Mouse (Mus musculus) kidney, embryonic 15.5 days (tissue): ENCODE measurements around the gene Plcl1. TPM values are rescaled to one million over a fixed set of nuclear protein-coding genes. Genes with fewer than 3 reads are reported as not detected.
A peak's percentile ranks its signal among the peaks of the same experiment; 100 is the strongest.

Source experiments
- ATAC-seq: fragments of 200-750 bp; cut with Nextera tagmentation; replicated peaks from 2 replicates; pipeline ENCODE4 v1.8.0; 2017; ENCODE audit warnings: moderate TSS enrichment; ENCODE audit not compliant: low FRiP score
- H3K27ac ChIP-seq: fragments of 300-500 bp; sonication (generic); 2 replicates; pipeline ENCODE4 v1.5.1; 2015; ENCODE audit warnings: mild to moderate bottlenecking, inconsistent platforms
- H3K27me3 ChIP-seq: fragments of 300-500 bp; sonication (generic); 2 replicates; pipeline ENCODE4 v1.6.1; 2015; ENCODE audit warnings: inconsistent platforms
- H3K36me3 ChIP-seq: fragments of 300-500 bp; sonication (generic); 2 replicates; pipeline ENCODE4 v1.6.1; 2015; ENCODE audit warnings: inconsistent platforms
- H3K4me1 ChIP-seq: fragments of 300-500 bp; sonication (generic); 2 replicates; pipeline ENCODE4 v1.6.1; 2015; ENCODE audit warnings: inconsistent platforms
- H3K4me2 ChIP-seq: fragments of 300-500 bp; sonication (generic); 2 replicates; pipeline ENCODE4 v1.6.1; 2015; ENCODE audit warnings: moderate library complexity, mild to moderate bottlenecking, inconsistent platforms
- H3K4me3 ChIP-seq: fragments of 300-500 bp; sonication (generic); replicated peaks from 2 replicates; pipeline ENCODE4 v1.5.1; 2015; ENCODE audit warnings: mild to moderate bottlenecking, inconsistent platforms
- H3K9ac ChIP-seq: fragments of 300-500 bp; sonication (generic); 2 replicates; pipeline ENCODE4 v1.6.1; 2015; ENCODE audit warnings: mild to moderate bottlenecking, inconsistent platforms
- H3K9me3 ChIP-seq: fragments of 300-500 bp; sonication (generic); replicated peaks from 2 replicates; pipeline ENCODE4 v1.6.1; 2016; ENCODE audit warnings: inconsistent platforms
- WGBS: fragments of 180-500 bp; shearing (Covaris S2); methylation state at CpG from one replicate; pipeline ENCODE4 v1.1.7; 2015; ENCODE audit warnings: mixed read lengths; 5-methylcytosine and 5-hydroxymethylcytosine counted together
- polyA plus RNA-seq: library from polyadenylated mRNA; unstranded; fragments of >200 nt; fragmentation: Nextera tagmentation; extraction: Ambion mirVana; gene quantifications from 2 replicates; pipeline ENCODE4 v1.2.1, GENCODE M21; 2015

Gene Plcl1
- polyA plus RNA-seq: 4.8 and 5.5 TPM in 2 replicates

- peak within 1 kb of the TSS; percentile 85 for H3K27ac ChIP-seq
- H3K4me1 ChIP-seq: peaks cover 17% of the 10 kb centered on the region
- H3K4me3 ChIP-seq: peak within 1 kb of the TSS; percentile 83
- peak; percentile 99 for ATAC-seq
- peaks cover 8% of the 10 kb centered on the region for H3K27me3 ChIP-seq
- H3K9me3 ChIP-seq: no peaks in the 10 kb centered on the region
- peak within 1 kb of the TSS; percentile 64 for H3K9ac ChIP-seq
- H3K36me3 ChIP-seq: no peaks in the 10 kb centered on the region
- peak within 1 kb of the TSS; percentile 98 for H3K4me2 ChIP-seq
- 2% methylated on average over 51 of the region's 51 CpGs for WGBS
Observed at GRCm38 (mm10) chr1:55405272-55406022, at the start of gene Plcl1. Plcl1 (plus strand) TSS chr1:55405921.

GRCm38 (mm10) chr1:55362634-55363033 is 43.1 kb upstream of the Plcl1 start:
- H3K27me3 ChIP-seq: peaks cover 33% of the 10 kb centered on the region
- H3K27ac ChIP-seq: no peak overlapping the region
- WGBS: 47% methylated on average over 47 of the region's 49 CpGs
- H3K4me2 ChIP-seq: peak overlapping the region; percentile 73
- H3K9me3 ChIP-seq: peaks cover 5% of the 10 kb centered on the region; the same call in 1 of the 2 replicates
- H3K9ac ChIP-seq: no peak overlapping the region
- H3K4me3 ChIP-seq: peak overlapping the region; percentile 52
- peak; percentile 70 for ATAC-seq
- H3K4me1 ChIP-seq: peaks cover 9% of the 10 kb centered on the region; the same call in 1 of the 2 replicates
- no peaks in the 10 kb centered on the region for H3K36me3 ChIP-seq

- Histone ChIP-seq H3K4me3 (peak within 1 kb of the TSS; percentile 52), H3K27ac (no peak within 1 kb of the TSS), H3K9ac (no peak within 1 kb of the TSS), H3K4me2 (peak within 1 kb of the TSS; percentile 73), H3K27me3 (peaks cover 33% of the 10 kb centered on the region), H3K4me1 (peaks cover 9% of the 10 kb centered on the region; the same call in 1 of the 2 replicates), H3K9me3 (peaks cover 5% of the 10 kb centered on the region; the same call in 1 of the 2 replicates), H3K36me3 (no peaks in the 10 kb centered on the region)
- ATAC-seq: peak; percentile 89
- 8% methylated on average over 55 of the region's 68 CpGs for WGBS
Observed at GRCm38 (mm10) chr1:55363044-55363565, 42.6 kb upstream of the Plcl1 start, which contains the start of gene Boll. Boll (minus strand) TSS chr1:55363469.

GRCm38 (mm10) chr1:55363586-55363985 is 42.1 kb upstream of the Plcl1 start:
- H3K27ac ChIP-seq: no peak overlapping the region
- ATAC-seq: peak; percentile 91
- peak overlapping the region; percentile 73 for H3K4me2 ChIP-seq
- no peaks in the 10 kb centered on the region for H3K36me3 ChIP-seq
- H3K4me3 ChIP-seq: peak overlapping the region; percentile 52
- H3K27me3 ChIP-seq: peaks cover 33% of the 10 kb centered on the region
- H3K4me1 ChIP-seq: peaks cover 9% of the 10 kb centered on the region; the same call in 1 of the 2 replicates
- H3K9ac ChIP-seq: no peak overlapping the region
- peaks cover 5% of the 10 kb centered on the region; the same call in 1 of the 2 replicates for H3K9me3 ChIP-seq
- WGBS: 3% methylated on average over 27 of the region's 27 CpGs

GRCm38 (mm10) chr1:55372626-55373025 is 33.1 kb upstream of the Plcl1 start:
- no peak for ATAC-seq
- H3K9ac ChIP-seq: no peak overlapping the region
- 88% methylated on average over 3 of the region's 3 CpGs for WGBS

GRCm38 (mm10) chr1:55380527-55380926 is 25.2 kb upstream of the Plcl1 start:
- H3K4me2 ChIP-seq: no peak overlapping the region
- H3K4me3 ChIP-seq: no peak overlapping the region
- H3K9ac ChIP-seq: no peak overlapping the region
- 69% methylated on average over 2 of the region's 2 CpGs for WGBS
- no peaks in the 10 kb centered on the region for H3K36me3 ChIP-seq
- no peaks in the 10 kb centered on the region for H3K27me3 ChIP-seq
- H3K9me3 ChIP-seq: no peaks in the 10 kb centered on the region
- 0 out of 2 replicates have a peak, but pooled peaks cover 2% of the 10 kb centered on the region for H3K4me1 ChIP-seq
- ATAC-seq: no peak
- no peak overlapping the region for H3K27ac ChIP-seq

More at GRCm38 (mm10) chr1:55372626-55373025, 33.1 kb upstream of the Plcl1 start:
- H3K4me1 ChIP-seq: no peaks in the 10 kb centered on the region
- H3K36me3 ChIP-seq: no peaks in the 10 kb centered on the region
- no peaks in the 10 kb centered on the region for H3K9me3 ChIP-seq
- no peak overlapping the region for H3K27ac ChIP-seq
- H3K4me2 ChIP-seq: no peak overlapping the region
- no peaks in the 10 kb centered on the region for H3K27me3 ChIP-seq
- no peak overlapping the region for H3K4me3 ChIP-seq

- Histone ChIP-seq H3K9ac (no peak overlapping the region), H3K36me3 (no peaks in the 10 kb centered on the region), H3K27me3 (no peaks in the 10 kb centered on the region), H3K9me3 (no peaks in the 10 kb centered on the region), H3K4me3 (no peak overlapping the region), H3K27ac (no peak overlapping the region), H3K4me1 (0 out of 2 replicates have a peak, but pooled peaks cover 2% of the 10 kb centered on the region), H3K4me2 (no peak overlapping the region)
- WGBS: 14% methylated on average over 9 of the region's 9 CpGs
- ATAC-seq: peak; percentile 75; the same call in 1 of the 2 replicates
Observed at GRCm38 (mm10) chr1:55383114-55383773, 22.5 kb upstream of the Plcl1 start.

- Histone ChIP-seq H3K9me3 (no peaks in the 10 kb centered on the region), H3K36me3 (no peaks in the 10 kb centered on the region), H3K27me3 (peaks cover 6% of the 10 kb centered on the region), H3K27ac (no peak overlapping the region), H3K9ac (no peak overlapping the region), H3K4me3 (no peak overlapping the region), H3K4me2 (no peak overlapping the region), H3K4me1 (peaks cover 5% of the 10 kb centered on the region)
- ATAC-seq: no peak
- WGBS: 43% methylated on average over 5 of the region's 5 CpGs
Observed at GRCm38 (mm10) chr1:55399891-55400290, 5.8 kb upstream of the Plcl1 start.

GRCm38 (mm10) chr1:55404439-55404838 is 1.3 kb upstream of the Plcl1 start:
- no peak overlapping the region for H3K9ac ChIP-seq
- H3K9me3 ChIP-seq: no peaks in the 10 kb centered on the region
- under 1% methylated on average over 3 of the region's 3 CpGs for WGBS
- H3K27ac ChIP-seq: no peak overlapping the region
- H3K4me2 ChIP-seq: peak overlapping the region; percentile 98
- no peaks in the 10 kb centered on the region for H3K36me3 ChIP-seq
- peaks cover 8% of the 10 kb centered on the region for H3K27me3 ChIP-seq
- peaks cover 17% of the 10 kb centered on the region for H3K4me1 ChIP-seq
- no peak overlapping the region for H3K4me3 ChIP-seq
- no peak for ATAC-seq

- peak overlapping the region; percentile 85 for H3K27ac ChIP-seq
- H3K9me3 ChIP-seq: no peaks in the 10 kb centered on the region
- WGBS: under 1% methylated on average over 40 of the region's 42 CpGs
- ATAC-seq: peak; percentile 77
- peaks cover 17% of the 10 kb centered on the region for H3K4me1 ChIP-seq
- H3K4me2 ChIP-seq: peak overlapping the region; percentile 98
- H3K27me3 ChIP-seq: peaks cover 8% of the 10 kb centered on the region
- no peaks in the 10 kb centered on the region for H3K36me3 ChIP-seq
- H3K9ac ChIP-seq: peak overlapping the region; percentile 64
- H3K4me3 ChIP-seq: peak overlapping the region; percentile 83
Observed at GRCm38 (mm10) chr1:55406023-55406413, 297 bp downstream of the Plcl1 start.

GRCm38 (mm10) chr1:55406531-55407375 is 1.0 kb downstream of the Plcl1 start:
- H3K27ac ChIP-seq: peak overlapping the region; percentile 85
- peak overlapping the region; percentile 98 for H3K4me2 ChIP-seq
- 2% methylated on average over 35 of the region's 35 CpGs for WGBS
- no peaks in the 10 kb centered on the region for H3K9me3 ChIP-seq
- H3K4me3 ChIP-seq: peak overlapping the region; percentile 83
- H3K36me3 ChIP-seq: no peaks in the 10 kb centered on the region
- H3K4me1 ChIP-seq: peaks cover 17% of the 10 kb centered on the region
- peaks cover 8% of the 10 kb centered on the region for H3K27me3 ChIP-seq
- ATAC-seq: peak; percentile 28; the same call in 1 of the 2 replicates
- H3K9ac ChIP-seq: peak overlapping the region; percentile 64
